Mouse (Mus musculus): ENCODE data around the gene Egln3. TPM values are rescaled to one million over a fixed set of nuclear protein-coding genes. Genes with fewer than 3 reads are reported as not detected.

Egln3 gene
- polyA plus RNA-seq, 1 experiment from 2014 or later, result 0.17 TPM

DNA sequence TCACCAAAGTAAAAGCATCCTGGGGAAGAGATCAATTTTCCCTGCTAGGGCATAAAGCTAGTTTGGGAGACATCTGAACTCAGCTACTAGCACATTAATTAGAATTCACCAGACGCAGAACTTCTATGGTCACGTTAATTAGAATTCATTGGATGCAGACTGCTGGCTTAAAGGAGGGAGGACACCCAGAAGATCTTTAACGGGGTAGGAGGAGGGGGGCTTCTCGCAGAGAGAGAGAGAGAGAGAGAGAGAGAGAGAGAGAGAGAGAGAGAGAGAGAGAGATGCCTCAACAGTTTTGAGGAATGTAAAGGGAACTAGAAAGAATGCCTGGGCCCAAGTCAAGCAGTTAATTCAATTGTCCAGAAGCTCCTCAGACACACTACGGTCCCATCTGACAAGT is 9.5 kb downstream of the Egln3 start:
- no peak overlapping the region for H3K4me3 ChIP-seq (ENCODE audit: inconsistent target)
- no peaks in the 10 kb centered on the region for H3K36me3 ChIP-seq (ENCODE audit: inconsistent target)
- 84% methylated on average over 5 of the region's 5 CpGs for WGBS (ENCODE audit: missing documents)

DNA sequence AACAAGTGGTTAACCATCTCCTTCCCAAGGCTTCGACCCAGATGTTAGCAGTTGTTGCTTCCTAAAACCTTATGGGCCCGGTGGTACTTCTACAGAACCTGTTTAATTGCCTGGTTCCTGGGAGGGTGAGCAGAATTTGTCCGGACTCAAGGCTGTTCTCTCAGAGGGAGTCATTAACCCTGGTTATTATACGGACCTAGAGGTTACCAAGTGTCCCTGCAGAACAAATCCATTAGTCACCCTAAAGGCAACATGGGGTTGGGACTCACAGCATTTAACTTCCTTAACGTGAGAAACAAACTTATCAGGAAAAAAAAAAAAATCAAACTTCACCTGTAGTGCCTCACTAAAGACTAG is 11.4 kb downstream of the Egln3 start:
- H3K4me3 ChIP-seq (ENCODE audit: inconsistent target), result no peak overlapping the region

More for the DNA sequence above, 9.5 kb downstream of the Egln3 start:
- Histone ChIP-seq H3K27ac (no peak overlapping the region), H3K79me2 (ENCODE audit: inconsistent target) (no peaks in the 10 kb centered on the region)

DNA sequence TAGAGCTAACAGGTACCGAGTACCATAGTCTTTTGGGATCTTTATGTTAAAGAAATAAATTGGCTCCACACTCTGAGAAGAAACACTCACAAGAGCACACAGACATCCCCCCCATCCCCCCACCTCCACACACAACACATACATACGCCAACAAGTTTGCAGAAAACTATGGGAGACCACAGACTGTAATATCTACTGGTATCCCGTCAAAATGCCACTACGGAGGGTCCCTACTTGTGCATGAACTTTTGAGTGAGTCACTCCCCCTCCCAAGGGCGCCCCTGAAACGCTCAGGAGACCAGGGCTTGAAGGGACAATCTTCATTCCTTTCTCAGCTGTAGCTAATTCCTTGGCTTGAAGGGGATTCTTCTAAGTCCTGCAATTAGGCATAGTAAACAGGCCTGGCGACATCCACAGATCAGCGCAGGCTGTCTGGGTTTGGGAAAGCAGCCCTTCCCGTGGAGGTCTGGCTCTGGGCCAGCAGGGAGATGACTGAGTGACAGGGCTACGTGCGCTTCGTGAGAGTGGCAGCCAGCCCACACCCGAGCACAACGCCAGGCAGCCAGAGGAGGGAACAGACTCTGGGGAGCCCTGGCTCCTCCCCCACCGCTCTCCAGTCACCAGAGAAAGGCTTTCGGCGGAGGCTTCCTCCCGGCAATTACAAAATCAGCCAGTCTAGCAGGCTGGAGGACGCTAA is 11.9 kb downstream of the Egln3 start:
- H3K79me2 ChIP-seq (ENCODE audit: inconsistent target), result no peaks in the 10 kb centered on the region
- H3K4me3 ChIP-seq (ENCODE audit: inconsistent target), result no peak overlapping the region; the same call in 1 of the 2 replicates
- no peaks in the 10 kb centered on the region for H3K36me3 ChIP-seq (ENCODE audit: inconsistent target)
- H3K27ac ChIP-seq, result peak overlapping the region; percentile 64
- 6% methylated on average over 18 of the region's 19 CpGs for WGBS (ENCODE audit: missing documents)

More for the DNA sequence above, 11.4 kb downstream of the Egln3 start:
- Histone ChIP-seq H3K36me3 (ENCODE audit: inconsistent target) (no peaks in the 10 kb centered on the region), H3K79me2 (ENCODE audit: inconsistent target) (no peaks in the 10 kb centered on the region), H3K27ac (peak overlapping the region; percentile 64)
- WGBS (ENCODE audit: missing documents), result 22% methylated on average over 5 of the region's 5 CpGs

DNA sequence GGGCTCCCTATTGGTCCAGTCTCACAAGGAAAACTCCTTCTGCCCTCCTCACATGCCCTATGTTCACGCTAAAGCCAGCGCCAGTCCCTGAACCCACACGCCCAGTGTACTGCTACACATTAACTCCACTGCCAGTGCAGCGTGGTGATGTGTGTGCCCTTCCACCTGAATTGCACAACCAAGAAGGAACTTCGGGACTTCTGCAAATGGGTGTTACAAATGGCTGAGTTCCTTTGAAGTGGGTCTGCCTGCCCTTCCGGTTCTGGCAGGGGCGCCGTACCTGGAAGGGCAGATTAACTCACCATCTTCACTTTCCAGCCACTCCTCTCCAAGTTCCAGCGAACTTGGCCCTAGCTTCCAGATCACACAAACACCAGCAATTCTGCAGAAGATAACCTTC is 12.5 kb downstream of the Egln3 start:
- Histone ChIP-seq H3K27ac (peak overlapping the region; percentile 64), H3K79me2 (ENCODE audit: inconsistent target) (no peaks in the 10 kb centered on the region), H3K4me3 (ENCODE audit: inconsistent target) (no peak overlapping the region), H3K36me3 (ENCODE audit: inconsistent target) (no peaks in the 10 kb centered on the region)
- WGBS (ENCODE audit: missing documents), result 12% methylated on average over 9 of the region's 9 CpGs

DNA sequence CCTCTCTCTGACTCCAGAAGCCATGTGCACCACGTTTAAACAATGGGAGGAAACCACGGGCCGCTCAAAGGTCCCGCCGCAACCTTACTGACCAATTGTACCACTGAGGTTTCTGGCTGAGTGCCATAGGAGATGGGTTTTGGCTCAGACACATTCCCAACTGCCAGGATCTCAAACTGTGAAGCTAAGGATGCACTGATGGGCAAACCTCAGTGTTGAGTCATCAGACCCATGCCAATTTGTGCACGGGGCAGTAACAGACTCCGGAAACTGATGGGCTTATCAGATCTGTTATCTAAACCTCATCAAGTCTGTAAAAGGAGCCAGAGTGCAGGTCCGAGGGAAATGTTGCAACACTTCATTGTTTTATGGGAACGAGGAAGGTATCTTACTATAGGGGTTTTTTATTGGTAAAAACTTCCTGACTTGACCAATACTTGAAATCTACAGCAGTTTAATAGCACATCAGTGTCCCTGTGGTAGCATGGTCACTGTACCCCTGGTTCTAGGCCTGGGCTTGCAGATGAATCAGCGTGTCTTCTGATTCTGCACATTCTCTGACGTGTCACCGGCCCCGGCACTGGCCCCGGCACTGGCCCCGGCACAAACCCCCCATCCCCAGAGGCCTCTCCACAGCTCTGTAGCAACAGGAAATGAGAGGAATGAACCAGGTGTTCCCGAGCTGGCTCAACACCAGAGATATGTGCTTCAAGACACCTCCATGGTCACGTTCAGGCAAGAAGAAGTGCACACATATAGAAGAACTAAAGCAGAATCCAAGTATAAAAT is 15.7 kb downstream of the Egln3 start:
- H3K4me3 ChIP-seq (ENCODE audit: inconsistent target), result no peak overlapping the region
- no peaks in the 10 kb centered on the region for H3K36me3 ChIP-seq (ENCODE audit: inconsistent target)
- H3K79me2 ChIP-seq (ENCODE audit: inconsistent target), result no peaks in the 10 kb centered on the region
- 26% methylated on average over 17 of the region's 17 CpGs for WGBS (ENCODE audit: missing documents)
- H3K27ac ChIP-seq, result no peak overlapping the region

DNA sequence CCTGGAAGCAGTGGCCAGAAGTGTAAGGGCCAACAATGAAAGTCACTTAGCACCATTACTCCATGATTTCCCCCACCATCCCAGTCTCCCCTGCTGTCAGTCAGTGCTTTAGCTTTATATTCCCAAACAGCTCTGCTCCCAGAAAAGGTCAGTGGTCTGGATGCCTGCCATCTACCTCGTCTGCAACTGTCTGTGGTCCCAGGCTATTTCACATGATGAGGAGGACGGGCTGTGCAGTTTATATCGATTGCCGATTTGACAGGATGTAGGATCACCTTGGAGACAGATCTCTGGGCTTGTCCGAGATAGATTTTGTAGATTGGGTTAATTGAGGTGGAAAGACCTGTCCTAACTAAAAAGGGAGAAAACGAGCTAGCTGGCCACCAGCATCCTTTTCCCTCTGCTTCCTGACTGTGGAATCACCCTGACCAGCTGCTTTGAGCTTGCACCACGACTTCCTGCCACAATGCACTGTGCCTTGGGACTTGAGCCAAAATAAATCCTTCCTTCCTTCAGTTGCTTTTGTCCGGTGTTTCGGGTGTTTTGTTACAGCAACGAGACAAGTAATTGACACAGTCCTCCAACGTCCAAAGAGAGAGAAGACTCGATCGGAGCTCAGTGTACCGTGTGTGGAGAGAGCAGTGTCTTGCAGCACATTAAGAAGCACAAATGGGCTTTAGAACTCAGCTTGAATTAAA is 16.6 kb downstream of the Egln3 start:
- no peak overlapping the region for H3K4me3 ChIP-seq (ENCODE audit: inconsistent target)
- no peaks in the 10 kb centered on the region for H3K36me3 ChIP-seq (ENCODE audit: inconsistent target)
- no peaks in the 10 kb centered on the region for H3K79me2 ChIP-seq (ENCODE audit: inconsistent target)
- WGBS (ENCODE audit: missing documents), result 23% methylated on average over 14 of the region's 14 CpGs
- H3K27ac ChIP-seq, result no peak overlapping the region

DNA sequence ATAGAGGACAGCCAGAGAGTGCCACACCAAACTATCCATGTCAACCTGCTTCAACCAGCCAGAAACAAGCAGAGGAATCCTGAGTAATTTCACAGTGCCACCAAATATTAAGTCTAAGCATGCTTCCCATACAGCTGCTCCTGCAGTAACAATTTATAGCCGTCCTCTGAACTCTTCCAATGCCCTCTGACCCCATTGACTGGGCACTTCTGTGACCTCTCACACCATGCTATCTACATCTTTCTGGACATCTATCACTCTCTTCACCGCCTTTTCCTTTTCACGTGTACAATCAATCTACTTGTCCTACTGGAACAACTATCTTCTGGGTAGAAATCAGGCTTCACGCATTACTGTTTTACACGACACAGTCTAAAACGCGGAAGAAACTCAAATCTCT is 19.4 kb downstream of the Egln3 start:
- Histone ChIP-seq H3K27ac (no peak overlapping the region), H3K36me3 (ENCODE audit: inconsistent target) (no peaks in the 10 kb centered on the region), H3K79me2 (ENCODE audit: inconsistent target) (no peaks in the 10 kb centered on the region), H3K4me3 (ENCODE audit: inconsistent target) (no peak overlapping the region)
- 97% methylated on average over 7 of the region's 7 CpGs for WGBS (ENCODE audit: missing documents)

DNA sequence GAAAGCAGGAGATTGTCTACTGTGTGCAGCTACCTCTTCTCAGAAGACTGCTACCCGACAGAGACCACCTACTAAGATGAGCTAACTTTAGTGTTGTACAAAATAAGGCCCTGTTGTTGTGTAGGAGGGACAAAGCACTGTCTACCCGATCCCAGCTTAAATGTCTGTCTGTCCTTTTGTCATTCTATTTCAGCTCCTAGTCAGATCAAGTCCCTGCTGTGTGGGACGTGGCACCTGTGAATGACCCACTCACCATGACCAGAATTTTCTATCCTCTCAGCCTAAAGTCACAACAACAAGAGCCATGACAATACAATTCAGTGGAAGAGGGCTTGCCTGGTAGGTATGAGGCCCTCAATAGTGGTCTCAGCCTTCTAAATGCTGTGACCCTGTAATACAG is 25.3 kb downstream of the Egln3 start:
- no peak overlapping the region for H3K4me3 ChIP-seq (ENCODE audit: inconsistent target)
- H3K79me2 ChIP-seq (ENCODE audit: inconsistent target), result no peaks in the 10 kb centered on the region
- H3K36me3 ChIP-seq (ENCODE audit: inconsistent target), result no peaks in the 10 kb centered on the region
- H3K27ac ChIP-seq, result no peak overlapping the region
- 95% methylated on average over 3 of the region's 3 CpGs for WGBS (ENCODE audit: missing documents)

DNA sequence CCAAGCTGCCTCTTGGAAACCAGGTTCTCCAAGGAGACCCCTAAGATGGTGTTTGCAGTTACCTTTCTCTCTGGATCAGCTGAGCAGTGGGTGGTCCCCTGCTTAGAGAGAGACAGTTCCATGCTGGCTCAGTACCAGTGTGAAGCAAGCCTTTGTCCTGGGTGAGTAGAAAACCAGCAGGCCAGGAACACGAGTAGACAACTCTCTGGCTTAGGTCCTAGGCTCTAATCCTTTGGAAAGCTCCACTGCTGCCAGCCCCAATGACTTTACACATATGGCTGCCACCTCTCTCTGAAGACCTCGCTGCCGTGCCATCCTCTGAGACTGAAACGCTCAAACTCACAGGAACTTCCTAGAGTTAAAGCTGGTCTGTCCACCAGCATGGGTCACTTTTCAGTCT is 34.9 kb downstream of the Egln3 start:
- H3K4me3 ChIP-seq (ENCODE audit: inconsistent target), result no peak overlapping the region
- 84% methylated on average over 4 of the region's 4 CpGs for WGBS (ENCODE audit: missing documents)
- no peaks in the 10 kb centered on the region for H3K79me2 ChIP-seq (ENCODE audit: inconsistent target)
- H3K36me3 ChIP-seq (ENCODE audit: inconsistent target), result no peaks in the 10 kb centered on the region
- H3K27ac ChIP-seq, result no peak overlapping the region

DNA sequence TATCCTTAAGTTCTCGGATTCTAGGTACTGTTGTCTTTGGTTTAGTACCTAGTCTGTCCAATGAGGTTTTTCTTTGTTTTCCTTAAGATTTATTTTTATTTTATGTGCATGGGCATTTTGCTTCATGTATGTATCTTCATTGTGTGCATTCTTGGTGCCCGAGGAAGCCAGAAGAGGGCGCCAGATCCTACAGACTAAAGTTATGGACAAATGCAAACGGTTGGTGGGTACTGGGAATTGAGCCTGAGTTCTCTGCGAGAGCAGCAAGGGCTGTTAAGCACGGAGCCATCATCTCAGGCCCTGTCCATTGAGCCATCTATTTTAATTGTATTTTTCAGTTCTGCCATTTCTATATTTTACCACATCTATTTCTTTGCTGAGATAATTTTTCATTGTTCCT is 35.9 kb downstream of the Egln3 start:
- H3K36me3 ChIP-seq (ENCODE audit: inconsistent target), result no peaks in the 10 kb centered on the region
- H3K4me3 ChIP-seq (ENCODE audit: inconsistent target), result no peak overlapping the region
- H3K27ac ChIP-seq, result no peak overlapping the region
- WGBS (ENCODE audit: missing documents), result 90% methylated on average over 6 of the region's 6 CpGs
- H3K79me2 ChIP-seq (ENCODE audit: inconsistent target), result no peaks in the 10 kb centered on the region

DNA sequence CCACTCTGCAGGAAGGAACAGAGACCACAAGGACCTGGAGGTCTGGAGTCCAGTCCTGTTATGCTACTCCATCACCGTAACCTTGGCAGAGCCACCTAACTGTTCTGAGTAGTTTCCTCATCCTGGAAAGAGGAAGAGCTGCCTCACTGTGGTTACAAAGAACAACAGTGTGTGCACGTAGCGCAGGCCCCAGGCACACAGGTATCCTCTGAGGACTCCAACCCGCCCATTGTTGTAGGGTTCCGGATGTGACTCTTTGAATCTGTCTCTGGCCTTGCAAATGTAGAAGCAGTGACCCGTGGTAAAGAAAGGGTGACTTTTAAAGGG is 39.0 kb downstream of the Egln3 start:
- Histone ChIP-seq H3K79me2 (ENCODE audit: inconsistent target) (no peaks in the 10 kb centered on the region), H3K36me3 (ENCODE audit: inconsistent target) (no peaks in the 10 kb centered on the region), H3K4me3 (ENCODE audit: inconsistent target) (no peak overlapping the region), H3K27ac (no peak overlapping the region)
- WGBS (ENCODE audit: missing documents), result 38% methylated on average over 6 of the region's 6 CpGs

DNA sequence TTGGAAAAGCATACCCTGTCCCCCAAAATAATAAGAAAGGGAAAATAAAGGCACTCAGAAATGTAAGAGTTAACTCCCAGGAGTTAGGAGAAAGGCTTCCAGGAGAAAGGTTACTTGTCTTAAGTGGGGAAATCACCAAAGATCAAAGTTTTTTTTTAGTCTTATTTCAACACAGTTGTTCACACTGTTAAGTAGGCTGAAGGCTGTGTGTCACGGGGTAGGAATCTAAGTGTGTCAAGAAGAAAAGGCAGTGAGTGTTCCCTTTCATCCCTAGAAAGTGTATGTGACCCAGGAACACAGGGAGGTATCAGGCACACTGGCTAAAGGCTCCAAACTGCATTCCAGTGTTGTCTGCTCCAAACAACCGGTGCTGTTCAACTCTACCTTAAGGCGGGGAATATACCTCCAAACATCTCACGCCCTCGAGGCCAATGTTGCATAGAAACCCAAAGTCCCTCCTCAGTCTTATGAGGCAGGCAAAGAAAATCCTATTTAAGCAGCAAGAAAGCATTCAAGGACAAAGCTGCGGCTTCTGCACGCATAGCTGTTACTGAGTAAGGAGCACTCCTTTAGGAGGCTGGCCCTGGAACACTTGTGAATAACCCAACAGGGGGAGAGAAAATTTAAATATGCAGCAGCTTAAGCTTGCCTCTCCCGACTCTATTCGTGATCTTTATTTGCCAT is 39.5 kb downstream of the Egln3 start:
- H3K27ac ChIP-seq, result no peak overlapping the region
- WGBS (ENCODE audit: missing documents), result 56% methylated on average over 9 of the region's 9 CpGs

DNA sequence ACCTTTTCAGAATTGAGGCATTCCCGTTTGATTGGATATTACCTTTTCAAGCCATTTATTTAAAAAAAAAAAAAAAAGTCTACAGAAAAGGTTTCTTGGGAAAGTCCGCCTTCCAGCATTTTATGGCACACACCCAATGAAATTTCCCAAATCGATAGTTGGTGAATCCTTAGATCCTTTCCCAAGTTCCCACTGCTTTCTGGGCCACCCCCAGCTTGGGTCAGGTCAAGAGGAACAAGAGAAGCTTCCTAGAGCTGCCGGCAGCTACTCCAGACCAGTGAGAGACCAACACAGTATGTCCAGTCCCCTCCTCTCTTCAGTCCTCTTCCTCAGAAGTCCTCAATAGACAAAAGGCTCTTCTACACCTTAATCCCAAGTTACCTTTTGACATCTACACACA is 40.5 kb downstream of the Egln3 start:
- 33% methylated on average over 4 of the region's 4 CpGs for WGBS (ENCODE audit: missing documents)
- Histone ChIP-seq H3K36me3 (ENCODE audit: inconsistent target) (no peaks in the 10 kb centered on the region), H3K4me3 (ENCODE audit: inconsistent target) (no peak overlapping the region), H3K27ac (peak overlapping the region; percentile 42), H3K79me2 (ENCODE audit: inconsistent target) (no peaks in the 10 kb centered on the region)

More for the DNA sequence above, 39.5 kb downstream of the Egln3 start:
- Histone ChIP-seq H3K36me3 (ENCODE audit: inconsistent target) (no peaks in the 10 kb centered on the region), H3K79me2 (ENCODE audit: inconsistent target) (no peaks in the 10 kb centered on the region), H3K4me3 (ENCODE audit: inconsistent target) (no peak overlapping the region)

DNA sequence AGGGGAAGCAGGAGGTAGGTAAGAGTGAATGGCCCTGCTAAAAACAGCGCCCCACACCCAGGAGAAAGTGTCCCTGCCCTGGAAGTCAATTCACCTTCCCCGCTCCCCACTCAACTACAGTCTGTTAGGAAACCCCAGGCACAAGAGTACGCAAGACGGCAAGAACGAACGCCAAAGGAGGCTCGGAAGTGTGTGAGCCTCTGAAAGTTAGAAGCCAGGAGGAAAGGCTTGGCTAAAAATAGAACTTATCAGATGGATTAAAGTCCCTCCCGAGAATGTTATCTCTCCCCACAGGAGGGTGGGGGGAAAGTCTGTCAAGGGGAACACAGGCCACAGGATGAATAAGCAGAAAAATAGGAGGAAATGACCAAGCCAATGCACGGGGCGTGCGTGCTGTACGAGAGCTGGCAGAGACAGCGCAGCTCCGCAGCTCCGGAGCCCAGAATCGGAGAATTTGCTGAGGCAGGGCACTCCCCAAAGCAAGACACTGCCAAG is 41.0 kb downstream of the Egln3 start:
- 2% methylated on average over 16 of the region's 16 CpGs for WGBS (ENCODE audit: missing documents)
- no peaks in the 10 kb centered on the region for H3K79me2 ChIP-seq (ENCODE audit: inconsistent target)
- peak overlapping the region; percentile 42 for H3K27ac ChIP-seq
- no peaks in the 10 kb centered on the region for H3K36me3 ChIP-seq (ENCODE audit: inconsistent target)
- peak overlapping the region; percentile 2; the same call in 1 of the 2 replicates for H3K4me3 ChIP-seq (ENCODE audit: inconsistent target)

All from macrophage (primary cell).